Mouse (Mus musculus) hindbrain, embryonic 15.5 days (tissue): ENCODE results near the gene Grk5. TPM values are rescaled to one million over a fixed set of nuclear protein-coding genes. Genes with fewer than 3 reads are reported as not detected.

Experiments used
- ATAC-seq: fragments of 200-750 bp; cut with Nextera tagmentation; 2 replicates; pipeline ENCODE4 v1.8.0; 2017; ENCODE audit warnings: low read depth, moderate number of reproducible peaks, moderate TSS enrichment; ENCODE audit not compliant: low FRiP score
- H3K27ac ChIP-seq: fragments of 300-500 bp; sonication (generic); replicated peaks from 2 replicates; pipeline ENCODE4 v1.5.1; 2015; ENCODE audit warnings: mild to moderate bottlenecking, inconsistent platforms
- H3K27me3 ChIP-seq: fragments of 300-500 bp; sonication (generic); 2 replicates; pipeline ENCODE4 v1.6.1; 2015; ENCODE audit warnings: control low read depth, inconsistent platforms
- H3K36me3 ChIP-seq: fragments of 300-500 bp; sonication (generic); 2 replicates; pipeline ENCODE4 v1.6.1; 2015; ENCODE audit warnings: control low read depth, inconsistent platforms
- H3K4me1 ChIP-seq: fragments of 300-500 bp; sonication (generic); replicated peaks from 2 replicates; pipeline ENCODE4 v1.6.1; 2015; ENCODE audit warnings: control low read depth, inconsistent platforms
- H3K4me2 ChIP-seq: fragments of 300-500 bp; sonication (generic); 2 replicates; pipeline ENCODE4 v1.6.1; 2015; ENCODE audit warnings: moderate library complexity, mild to moderate bottlenecking, inconsistent platforms
- H3K4me3 ChIP-seq: fragments of 300-500 bp; sonication (generic); 2 replicates; pipeline ENCODE4 v1.5.1; 2015; ENCODE audit warnings: mild to moderate bottlenecking, inconsistent platforms
- H3K9ac ChIP-seq: fragments of 300-500 bp; sonication (generic); 2 replicates; pipeline ENCODE4 v1.6.1; 2015; ENCODE audit warnings: inconsistent platforms
- H3K9me3 ChIP-seq: fragments of 300-500 bp; sonication (generic); 2 replicates; pipeline ENCODE4 v1.6.1; 2016; ENCODE audit warnings: control low read depth, inconsistent platforms
- WGBS: fragments of 180-500 bp; shearing (Covaris S2); methylation state at CpG from one replicate; pipeline ENCODE4 v1.1.7; 2015; 5-methylcytosine and 5-hydroxymethylcytosine counted together
- polyA plus RNA-seq: library from polyadenylated mRNA; unstranded; fragments of >200 nt; fragmentation: Nextera tagmentation; extraction: Ambion mirVana; gene quantifications from 2 replicates; pipeline ENCODE4 v1.2.1, GENCODE M21; 2015

Grk5 gene
- polyA plus RNA-seq, 1 experiment from 2014 or later, result 1.6 TPM

DNA sequence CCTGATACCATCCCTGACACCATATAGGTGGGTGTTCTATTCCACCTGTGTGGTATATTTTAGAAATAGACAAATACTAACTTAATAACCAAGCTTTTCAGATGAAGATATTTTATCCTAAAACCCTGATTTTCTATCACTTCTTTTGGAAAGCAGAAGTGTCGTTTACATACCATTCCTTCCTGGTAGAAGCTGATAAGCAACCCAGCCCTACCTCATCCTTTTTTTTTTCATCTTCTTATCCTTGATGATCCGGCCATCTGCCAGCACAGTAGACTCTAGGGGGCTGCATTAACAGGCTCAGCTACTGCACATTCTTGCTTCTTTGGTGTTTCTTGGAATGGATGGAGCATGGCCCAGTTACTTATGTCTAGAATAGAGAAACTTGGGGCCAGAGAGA is 195.7 kb downstream of the Grk5 start:
- no peak for ATAC-seq
- no peaks in the 10 kb centered on the region for H3K4me1 ChIP-seq
- H3K4me3 ChIP-seq, result no peak overlapping the region
- H3K9me3 ChIP-seq, result no peaks in the 10 kb centered on the region
- H3K27ac ChIP-seq, result no peak overlapping the region
- no peaks in the 10 kb centered on the region for H3K27me3 ChIP-seq
- no peak overlapping the region for H3K9ac ChIP-seq
- peaks cover 11% of the 10 kb centered on the region; the same call in 1 of the 2 replicates for H3K36me3 ChIP-seq
- WGBS, result 82% methylated on average over 2 of the region's 2 CpGs
- no peak overlapping the region for H3K4me2 ChIP-seq

- no peak for ATAC-seq
- H3K4me3 ChIP-seq, result no peak overlapping the region
- H3K4me1 ChIP-seq, result no peaks in the 10 kb centered on the region
- peaks cover 16% of the 10 kb centered on the region; the same call in 1 of the 2 replicates for H3K36me3 ChIP-seq
- no peaks in the 10 kb centered on the region for H3K9me3 ChIP-seq
- no peak overlapping the region for H3K9ac ChIP-seq
- H3K27me3 ChIP-seq, result no peaks in the 10 kb centered on the region
- WGBS, result 85% methylated on average over 1 of the region's 1 CpGs
- H3K27ac ChIP-seq, result no peak overlapping the region
- no peak overlapping the region for H3K4me2 ChIP-seq
These were observed 198.2 kb downstream of the Grk5 start for GRCm38 (mm10) chr19:61087781-61088180.

GRCm38 (mm10) chr19:61089001-61089400 is 199.5 kb downstream of the Grk5 start:
- peaks cover 16% of the 10 kb centered on the region; the same call in 1 of the 2 replicates for H3K36me3 ChIP-seq
- no peaks in the 10 kb centered on the region for H3K9me3 ChIP-seq
- no peak overlapping the region for H3K4me3 ChIP-seq
- ATAC-seq, result no peak
- no peaks in the 10 kb centered on the region for H3K4me1 ChIP-seq
- H3K27me3 ChIP-seq, result no peaks in the 10 kb centered on the region
- H3K27ac ChIP-seq, result no peak overlapping the region
- no peak overlapping the region for H3K4me2 ChIP-seq
- H3K9ac ChIP-seq, result no peak overlapping the region
- WGBS, result 94% methylated on average over 3 of the region's 3 CpGs

GRCm38 (mm10) chr19:61090541-61090940 is 201.0 kb downstream of the Grk5 start:
- WGBS, result 93% methylated on average over 4 of the region's 4 CpGs
- Histone ChIP-seq H3K27ac (no peak overlapping the region), H3K9me3 (no peaks in the 10 kb centered on the region), H3K4me2 (no peak overlapping the region), H3K4me3 (no peak overlapping the region), H3K9ac (no peak overlapping the region), H3K27me3 (no peaks in the 10 kb centered on the region), H3K4me1 (no peaks in the 10 kb centered on the region), H3K36me3 (peaks cover 16% of the 10 kb centered on the region; the same call in 1 of the 2 replicates)
- no peak for ATAC-seq

GRCm38 (mm10) chr19:61096776-61097175 is 207.2 kb downstream of the Grk5 start:
- no peak for ATAC-seq
- H3K4me2 ChIP-seq, result no peak overlapping the region
- H3K4me1 ChIP-seq, result no peaks in the 10 kb centered on the region
- 83% methylated on average over 2 of the region's 2 CpGs for WGBS
- no peaks in the 10 kb centered on the region; the same call in 1 of the 2 replicates for H3K36me3 ChIP-seq
- H3K9ac ChIP-seq, result no peak overlapping the region
- no peaks in the 10 kb centered on the region for H3K9me3 ChIP-seq
- no peak overlapping the region for H3K4me3 ChIP-seq
- no peaks in the 10 kb centered on the region for H3K27me3 ChIP-seq
- no peak overlapping the region for H3K27ac ChIP-seq

GRCm38 (mm10) chr19:61097764-61098163 is 208.2 kb downstream of the Grk5 start:
- 23% methylated on average over 4 of the region's 4 CpGs for WGBS
- no peak overlapping the region for H3K4me3 ChIP-seq
- H3K4me2 ChIP-seq, result no peak overlapping the region
- no peaks in the 10 kb centered on the region for H3K9me3 ChIP-seq
- no peak overlapping the region for H3K9ac ChIP-seq
- no peak for ATAC-seq
- H3K27ac ChIP-seq, result no peak overlapping the region
- H3K27me3 ChIP-seq, result no peaks in the 10 kb centered on the region
- H3K4me1 ChIP-seq, result no peaks in the 10 kb centered on the region
- H3K36me3 ChIP-seq, result no peaks in the 10 kb centered on the region

- 56% methylated on average over 2 of the region's 2 CpGs for WGBS
- ATAC-seq, result no peak
- no peak overlapping the region for H3K27ac ChIP-seq
- H3K9me3 ChIP-seq, result 0 out of 2 replicates have a peak, but pooled peaks cover 9% of the 10 kb centered on the region
- no peaks in the 10 kb centered on the region for H3K27me3 ChIP-seq
- H3K4me1 ChIP-seq, result no peaks in the 10 kb centered on the region
- H3K9ac ChIP-seq, result no peak overlapping the region
- H3K36me3 ChIP-seq, result peaks cover 14% of the 10 kb centered on the region; the same call in 1 of the 2 replicates
- no peak overlapping the region for H3K4me2 ChIP-seq
- no peak overlapping the region for H3K4me3 ChIP-seq
These were observed 220.6 kb downstream of the Grk5 start for GRCm38 (mm10) chr19:61110184-61110583.

DNA sequence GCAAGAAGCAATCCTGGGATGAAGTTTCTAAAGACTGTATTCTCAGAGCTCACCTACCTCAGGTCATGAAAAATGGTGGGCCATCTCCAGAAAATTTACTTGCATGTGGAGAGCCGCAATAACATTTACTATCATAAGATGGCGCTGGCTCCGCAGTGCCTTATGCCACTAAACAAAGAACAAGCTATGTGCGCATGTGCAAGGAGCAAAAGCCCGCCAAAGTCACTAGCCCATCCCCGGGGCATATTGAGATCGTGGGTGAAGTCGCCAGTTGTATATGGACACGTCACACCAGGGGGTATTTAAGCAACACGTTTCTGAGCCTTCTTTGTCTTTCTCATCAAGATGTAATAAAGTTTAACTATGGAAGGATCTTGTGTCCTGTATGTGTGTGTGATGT is 241.5 kb downstream of the Grk5 start:
- no peak for ATAC-seq
- H3K4me3 ChIP-seq, result no peak overlapping the region
- H3K27me3 ChIP-seq, result no peaks in the 10 kb centered on the region
- no peak overlapping the region for H3K9ac ChIP-seq
- no peak overlapping the region for H3K27ac ChIP-seq
- no peaks in the 10 kb centered on the region; the same call in 1 of the 2 replicates for H3K9me3 ChIP-seq
- peaks cover 22% of the 10 kb centered on the region for H3K36me3 ChIP-seq
- 93% methylated on average over 10 of the region's 10 CpGs for WGBS
- no peak overlapping the region for H3K4me2 ChIP-seq
- no peaks in the 10 kb centered on the region for H3K4me1 ChIP-seq

DNA sequence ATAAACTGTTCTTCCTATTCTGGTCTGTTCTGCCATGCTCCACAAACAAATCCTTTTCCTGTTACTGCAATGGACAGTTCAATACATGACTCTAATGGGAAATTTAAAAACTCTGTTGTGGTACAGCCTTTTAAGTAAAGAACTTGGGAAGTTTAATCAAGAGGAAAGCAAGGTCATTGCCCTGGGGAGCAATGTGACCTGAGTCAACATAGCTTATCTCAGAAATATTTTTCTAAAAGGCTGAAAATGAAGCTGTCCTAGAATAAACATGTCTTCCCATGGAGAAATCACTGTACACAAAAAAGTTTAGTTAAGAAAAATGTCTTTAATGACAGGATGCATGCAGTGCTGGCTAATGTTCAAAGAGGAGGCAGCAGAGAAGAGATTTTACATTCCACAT is 249.1 kb downstream of the Grk5 start:
- peaks cover 15% of the 10 kb centered on the region for H3K4me1 ChIP-seq
- no peak overlapping the region for H3K27ac ChIP-seq
- no peak overlapping the region for H3K9ac ChIP-seq
- no peaks in the 10 kb centered on the region for H3K36me3 ChIP-seq
- no peak for ATAC-seq
- H3K9me3 ChIP-seq, result no peaks in the 10 kb centered on the region
- no peaks in the 10 kb centered on the region for H3K27me3 ChIP-seq
- no peak overlapping the region for H3K4me2 ChIP-seq
- no peak overlapping the region for H3K4me3 ChIP-seq

DNA sequence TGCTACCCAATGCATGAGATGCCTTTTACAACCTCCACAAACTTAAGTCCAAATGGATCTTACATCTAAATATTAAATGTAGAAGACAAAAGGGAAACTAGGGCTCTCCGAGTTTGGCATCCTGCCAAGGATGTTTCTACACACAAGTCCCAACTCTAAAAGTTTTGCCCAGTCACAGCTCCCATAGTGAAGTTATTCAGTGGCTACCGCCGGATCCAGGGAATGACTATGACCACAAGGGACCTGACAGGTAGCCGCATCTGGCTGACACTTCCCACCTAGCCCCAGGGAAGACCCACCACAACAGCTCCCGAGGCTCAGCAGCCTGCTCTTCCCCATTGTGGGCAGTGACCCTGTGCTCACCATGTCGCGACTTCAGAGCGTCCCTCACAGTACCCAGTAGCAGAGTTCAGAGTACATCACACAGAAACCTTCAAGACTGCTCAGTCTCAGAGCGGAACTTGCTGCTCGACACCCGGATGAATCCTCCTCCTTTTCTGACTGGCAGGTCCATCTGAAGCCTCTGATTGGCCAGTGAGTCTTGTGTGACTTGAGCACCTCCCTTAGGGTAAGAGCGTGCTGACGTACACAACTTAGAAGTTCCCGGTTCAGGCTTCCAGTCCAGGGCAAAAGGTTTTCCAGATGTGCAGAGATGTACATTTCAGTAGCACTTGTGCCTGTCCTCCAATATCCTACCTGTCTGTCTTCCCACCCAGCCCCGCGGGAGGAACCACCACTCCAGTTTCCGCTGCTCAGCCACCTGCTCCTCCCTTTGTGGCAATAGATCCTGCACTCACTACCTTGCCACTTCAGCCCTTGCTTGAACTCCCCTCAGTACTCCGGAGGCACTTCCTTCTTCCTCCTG is 251.0 kb downstream of the Grk5 start, which contains the start of gene Zfp950:
Gene Zfp950 (minus strand): TSS at position 499 of the 865 bp plus-strand sequence.
- H3K36me3 ChIP-seq, result no peaks in the 10 kb centered on the region
- WGBS, result under 1% methylated on average over 18 of the region's 18 CpGs
- no peaks in the 10 kb centered on the region for H3K27me3 ChIP-seq
- peak within 1 kb of the TSS; percentile 51 for H3K27ac ChIP-seq
- H3K4me1 ChIP-seq, result peaks cover 15% of the 10 kb centered on the region
- ATAC-seq, result peak; percentile 100
- H3K4me2 ChIP-seq, result peak within 1 kb of the TSS; percentile 74
- H3K9ac ChIP-seq, result peak within 1 kb of the TSS; percentile 66
- H3K4me3 ChIP-seq, result peak within 1 kb of the TSS; percentile 78
- H3K9me3 ChIP-seq, result no peaks in the 10 kb centered on the region

- H3K27me3 ChIP-seq, result no peaks in the 10 kb centered on the region
- no peak for ATAC-seq
- peaks cover 15% of the 10 kb centered on the region for H3K4me1 ChIP-seq
- H3K9ac ChIP-seq, result peak overlapping the region; percentile 66
- no peaks in the 10 kb centered on the region for H3K9me3 ChIP-seq
- H3K4me3 ChIP-seq, result peak overlapping the region; percentile 78
- 26% methylated on average over 4 of the region's 4 CpGs for WGBS
- H3K27ac ChIP-seq, result no peak overlapping the region
- H3K36me3 ChIP-seq, result no peaks in the 10 kb centered on the region
- H3K4me2 ChIP-seq, result peak overlapping the region; percentile 74
These were observed 251.8 kb downstream of the Grk5 start for GRCm38 (mm10) chr19:61141299-61141698.
